Mouse (Mus musculus) intestine, embryonic 16.5 days (tissue): Measurements from ENCODE around the gene Siglecg. TPM values are rescaled to one million over a fixed set of nuclear protein-coding genes. Genes with fewer than 3 reads are reported as not detected.
"Not testable (repeated sequence)": the region's sequence is repeated elsewhere in the genome, so short reads cannot be mapped to it uniquely, and the experiment has no call there.

ENCODE experiments used
- ATAC-seq: fragments of 200-750 bp; cut with Nextera tagmentation; 2 replicates; pipeline ENCODE4 v1.8.0; 2017; ENCODE audit warnings: moderate TSS enrichment, moderate library complexity
- H3K27ac ChIP-seq: fragments of 300-500 bp; sonication (generic); 2 replicates; pipeline ENCODE4 v1.5.1; 2014; ENCODE audit warnings: mild to moderate bottlenecking, low read length
- H3K27me3 ChIP-seq: fragments of 300-500 bp; sonication (generic); replicated peaks from 2 replicates; pipeline ENCODE4 v1.6.1; 2014; ENCODE audit warnings: low read length, control low read depth, mixed read lengths; ENCODE audit not compliant: control insufficient read depth, insufficient read depth
- H3K36me3 ChIP-seq: fragments of 300-500 bp; sonication (generic); 2 replicates; pipeline ENCODE4 v1.6.1; 2014; ENCODE audit warnings: low read length, control low read depth; ENCODE audit not compliant: control insufficient read depth, insufficient read depth
- H3K4me1 ChIP-seq: fragments of 300-500 bp; sonication (generic); 2 replicates; pipeline ENCODE4 v1.6.1; 2014; ENCODE audit warnings: low read length, control low read depth, mixed read lengths; ENCODE audit not compliant: control insufficient read depth, insufficient read depth
- H3K4me2 ChIP-seq: fragments of 300-500 bp; sonication (generic); 2 replicates; pipeline ENCODE4 v1.6.1; 2014; ENCODE audit warnings: low read depth, low read length, control low read depth
- H3K4me3 ChIP-seq: fragments of 300-500 bp; sonication (generic); 2 replicates; pipeline ENCODE4 v1.5.1; 2014; ENCODE audit warnings: mild to moderate bottlenecking, low read length
- H3K9ac ChIP-seq: fragments of 300-500 bp; sonication (generic); 2 replicates; pipeline ENCODE4 v1.6.1; 2014; ENCODE audit warnings: low read depth, low read length
- H3K9me3 ChIP-seq: fragments of 300-500 bp; sonication (generic); 2 replicates; pipeline ENCODE4 v1.6.1; 2016; ENCODE audit warnings: low read length, control low read depth; ENCODE audit not compliant: control insufficient read depth
- WGBS: fragments of 180-500 bp; shearing (Covaris S2); extraction: QIAGEN DNeasy Blood & Tissue Kit; methylation state at CpG from one replicate; pipeline ENCODE4 v1.1.7; 2014; 5-methylcytosine and 5-hydroxymethylcytosine counted together
- polyA plus RNA-seq: library from polyadenylated mRNA; unstranded; fragments of >200 nt; fragmentation: Nextera tagmentation; extraction: Ambion mirVana; gene quantifications from 2 replicates; pipeline ENCODE4 v1.2.1, GENCODE M21; 2015

The Siglecg gene
- polyA plus RNA-seq, 1 experiment from 2014 or later = 0.39 TPM

GRCm38 (mm10) chr7:43411724-43412123 is 3.7 kb downstream of the Siglecg start:
- not testable (repeated sequence) for H3K9ac ChIP-seq, H3K4me2 ChIP-seq, H3K4me1 ChIP-seq, H3K9me3 ChIP-seq, H3K4me3 ChIP-seq, H3K27me3 ChIP-seq, ATAC-seq, H3K27ac ChIP-seq, H3K36me3 ChIP-seq
- WGBS = 31% methylated on average over 4 of the region's 4 CpGs

- no peak overlapping the region for H3K27ac ChIP-seq
- no peaks in the 10 kb centered on the region for H3K4me1 ChIP-seq
- no peak overlapping the region for H3K9ac ChIP-seq
- no peaks in the 10 kb centered on the region for H3K9me3 ChIP-seq
- H3K4me3 ChIP-seq = no peak overlapping the region
- no peaks in the 10 kb centered on the region for H3K36me3 ChIP-seq
- no peak overlapping the region for H3K4me2 ChIP-seq
- 80% methylated on average over 10 of the region's 10 CpGs for WGBS
- no peak for ATAC-seq
- no peaks in the 10 kb centered on the region for H3K27me3 ChIP-seq
Measured at GRCm38 (mm10) chr7:43417298-43417697, 9.3 kb downstream of the Siglecg start.

- Histone ChIP-seq H3K27ac (no peak overlapping the region), H3K4me2 (no peak overlapping the region), H3K4me3 (no peak overlapping the region), H3K27me3 (no peaks in the 10 kb centered on the region), H3K36me3 (no peaks in the 10 kb centered on the region), H3K4me1 (no peaks in the 10 kb centered on the region), H3K9me3 (no peaks in the 10 kb centered on the region), H3K9ac (no peak overlapping the region)
- 14% methylated on average over 11 of the region's 11 CpGs for WGBS
- ATAC-seq = peak; percentile 96
Measured at GRCm38 (mm10) chr7:43422995-43423617, 15.1 kb downstream of the Siglecg start.

GRCm38 (mm10) chr7:43423991-43424625 is 16.1 kb downstream of the Siglecg start:
- Histone ChIP-seq H3K9me3 (no peaks in the 10 kb centered on the region), H3K36me3 (no peaks in the 10 kb centered on the region), H3K9ac (no peak overlapping the region), H3K27me3 (no peaks in the 10 kb centered on the region), H3K4me2 (no peak overlapping the region), H3K27ac (no peak overlapping the region), H3K4me1 (no peaks in the 10 kb centered on the region), H3K4me3 (no peak overlapping the region)
- 68% methylated on average over 3 of the region's 3 CpGs for WGBS
- ATAC-seq = no peak

GRCm38 (mm10) chr7:43427406-43427805 is 19.4 kb downstream of the Siglecg start, which contains the start of gene Lim2:
TSS of gene Lim2 (plus strand) at chr7:43427670.
- no peak for ATAC-seq
- no peaks in the 10 kb centered on the region for H3K4me1 ChIP-seq
- no peak within 1 kb of the TSS for H3K27ac ChIP-seq
- no peaks in the 10 kb centered on the region for H3K36me3 ChIP-seq
- no peak within 1 kb of the TSS for H3K4me3 ChIP-seq
- no peak within 1 kb of the TSS for H3K9ac ChIP-seq
- H3K4me2 ChIP-seq = no peak within 1 kb of the TSS
- H3K27me3 ChIP-seq = no peaks in the 10 kb centered on the region
- WGBS = 79% methylated on average over 8 of the region's 8 CpGs
- H3K9me3 ChIP-seq = 0 out of 2 replicates have a peak, but pooled peaks cover 5% of the 10 kb centered on the region

GRCm38 (mm10) chr7:43429500-43429899 is 21.5 kb downstream of the Siglecg start:
- Histone ChIP-seq H3K36me3 (no peaks in the 10 kb centered on the region), H3K4me3 (no peak overlapping the region), H3K9ac (no peak overlapping the region), H3K4me2 (no peak overlapping the region), H3K27me3 (no peaks in the 10 kb centered on the region), H3K4me1 (no peaks in the 10 kb centered on the region), H3K27ac (no peak overlapping the region), H3K9me3 (0 out of 2 replicates have a peak, but pooled peaks cover 5% of the 10 kb centered on the region)
- peak; percentile 79 for ATAC-seq
- 35% methylated on average over 4 of the region's 4 CpGs for WGBS

GRCm38 (mm10) chr7:43432891-43433290 is 24.9 kb downstream of the Siglecg start:
- ATAC-seq = no peak

GRCm38 (mm10) chr7:43434676-43435075 is 26.7 kb downstream of the Siglecg start:
- H3K36me3 ChIP-seq = no peaks in the 10 kb centered on the region
- no peak for ATAC-seq
- no peak overlapping the region for H3K9ac ChIP-seq
- WGBS = 90% methylated on average over 5 of the region's 5 CpGs
- H3K4me2 ChIP-seq = no peak overlapping the region
- H3K27me3 ChIP-seq = no peaks in the 10 kb centered on the region
- no peak overlapping the region for H3K27ac ChIP-seq
- no peaks in the 10 kb centered on the region for H3K4me1 ChIP-seq
- H3K9me3 ChIP-seq = 0 out of 2 replicates have a peak, but pooled peaks cover 5% of the 10 kb centered on the region
- H3K4me3 ChIP-seq = no peak overlapping the region

More at GRCm38 (mm10) chr7:43432891-43433290, 24.9 kb downstream of the Siglecg start:
- Histone ChIP-seq H3K9me3 (0 out of 2 replicates have a peak, but pooled peaks cover 5% of the 10 kb centered on the region), H3K27me3 (no peaks in the 10 kb centered on the region), H3K9ac (no peak overlapping the region), H3K36me3 (no peaks in the 10 kb centered on the region), H3K4me1 (no peaks in the 10 kb centered on the region), H3K27ac (no peak overlapping the region), H3K4me3 (no peak overlapping the region), H3K4me2 (no peak overlapping the region)
- 74% methylated on average over 4 of the region's 4 CpGs for WGBS

GRCm38 (mm10) chr7:43436341-43437255 is 28.6 kb downstream of the Siglecg start, which contains the start of gene Nkg7:
TSS of gene Nkg7 (plus strand) at chr7:43437073.
- no peaks in the 10 kb centered on the region for H3K36me3 ChIP-seq
- H3K27me3 ChIP-seq = no peaks in the 10 kb centered on the region
- H3K9ac ChIP-seq = no peak within 1 kb of the TSS
- H3K4me3 ChIP-seq = no peak within 1 kb of the TSS
- H3K27ac ChIP-seq = no peak within 1 kb of the TSS
- ATAC-seq = no peak
- H3K9me3 ChIP-seq = 0 out of 2 replicates have a peak, but pooled peaks cover 5% of the 10 kb centered on the region
- WGBS = 71% methylated on average over 10 of the region's 10 CpGs
- H3K4me1 ChIP-seq = no peaks in the 10 kb centered on the region
- no peak within 1 kb of the TSS for H3K4me2 ChIP-seq
